Mouse (Mus musculus) MEL (cell line): ENCODE measurements at regions not wholly inside any gene's neighbourhood (a gene's known extent, or its start where the extent isn't known, plus 50 kb on each side); places are given as distances from the start of the nearest gene placed in this dataset.

ENCODE experiments used
- CHD2 ChIP-seq: IDR thresholded peaks from 2 replicates; pipeline ENCODE4 v1.6.1; 2011; ENCODE audit warnings: low read length, improper control_type of control experiment
- CTCF ChIP-seq, 3 experiments: IDR thresholded peaks in 2 of 3; conservative IDR thresholded peaks in 1 of 3; 2 replicates each; pipeline ENCODE4 v1.5.1; 2011 to 2012; ENCODE audit warnings: low read length in 3 of 3, low read depth in 2 of 3, mild to moderate bottlenecking in 2 of 3, improper control_type of control experiment in 1 of 3, inconsistent platforms in 1 of 3, mixed read lengths in 1 of 3, moderate library complexity in 1 of 3; ENCODE audit not compliant: control insufficient read depth in 1 of 3, insufficient read depth in 1 of 3, poor library complexity in 1 of 3, severe bottlenecking in 1 of 3
- KAT2A ChIP-seq: conservative IDR thresholded peaks from 2 replicates; pipeline ENCODE4 v1.6.1; 2012; ENCODE audit warnings: low read depth, low read length, improper control_type of control experiment, inconsistent platforms
- MEF2A ChIP-seq: IDR thresholded peaks from 2 replicates; pipeline ENCODE4 v1.6.1; 2014; ENCODE audit warnings: low read depth, mild to moderate bottlenecking, inconsistent platforms, low read length, improper control_type of control experiment; ENCODE audit not compliant: poor library complexity, insufficient replicate concordance, severe bottlenecking; ENCODE audit errors: extremely low read depth
- NELFE ChIP-seq: IDR thresholded peaks from 2 replicates; pipeline ENCODE4 v1.6.1; 2011; ENCODE audit warnings: low read depth, low read length, improper control_type of control experiment
- POLR2A ChIP-seq, 2 experiments: IDR thresholded peaks; 2 replicates each; pipeline ENCODE4 v1.6.1; 2011 to 2012; ENCODE audit warnings: low read length in 2 of 2, mild to moderate bottlenecking in 2 of 2, control low read depth in 1 of 2, improper control_type of control experiment in 1 of 2, low read depth in 1 of 2, moderate library complexity in 1 of 2; ENCODE audit not compliant: control insufficient read depth in 1 of 2, insufficient read depth in 1 of 2, poor library complexity in 1 of 2
- ZKSCAN1 ChIP-seq: IDR thresholded peaks from 2 replicates; pipeline ENCODE4 v1.6.1; 2012; ENCODE audit warnings: low read depth, mild to moderate bottlenecking, inconsistent platforms, low read length, improper control_type of control experiment, moderate library complexity

GRCm38 (mm10) chr2:138046918-138047317 lies 209.4 kb upstream of the Btbd3 start:
- no peak for TF ChIP-seq ZKSCAN1
- TF ChIP-seq POLR2A (IDR thresholded peaks at IDR 0.05; ENCODE audit: control insufficient read depth in 1 of 2, insufficient read depth in 1 of 2, low read depth in 1 of 2, low read length in 2 of 2, poor library complexity in 1 of 2): no peak
- no peak for TF ChIP-seq CHD2
- TF ChIP-seq CTCF (IDR thresholded peaks at IDR 0.05 in 2 of 3, conservative IDR thresholded peaks at IDR 0.05 in 1 of 3; ENCODE audit: control insufficient read depth in 1 of 3, insufficient read depth in 1 of 3, low read depth in 2 of 3, low read length in 3 of 3, poor library complexity in 1 of 3, severe bottlenecking in 1 of 3): no peak
- TF ChIP-seq KAT2A: no peak
- no peak for TF ChIP-seq NELFE
- TF ChIP-seq MEF2A: no peak
